Mouse (Mus musculus) bone marrow macrophage, adult 2 months (primary cell): Measurements from ENCODE around the gene Parn.

Source experiments
- CTCF ChIP-seq: IDR thresholded peaks from 2 replicates; pipeline ENCODE4 v1.5.1; 2012; ENCODE audit warnings: low read depth, mild to moderate bottlenecking, low read length, moderate library complexity
- POLR2A ChIP-seq: IDR thresholded peaks from 2 replicates; pipeline ENCODE4 v1.6.1; 2012; ENCODE audit warnings: mild to moderate bottlenecking, low read depth, low read length, borderline replicate concordance

DNA sequence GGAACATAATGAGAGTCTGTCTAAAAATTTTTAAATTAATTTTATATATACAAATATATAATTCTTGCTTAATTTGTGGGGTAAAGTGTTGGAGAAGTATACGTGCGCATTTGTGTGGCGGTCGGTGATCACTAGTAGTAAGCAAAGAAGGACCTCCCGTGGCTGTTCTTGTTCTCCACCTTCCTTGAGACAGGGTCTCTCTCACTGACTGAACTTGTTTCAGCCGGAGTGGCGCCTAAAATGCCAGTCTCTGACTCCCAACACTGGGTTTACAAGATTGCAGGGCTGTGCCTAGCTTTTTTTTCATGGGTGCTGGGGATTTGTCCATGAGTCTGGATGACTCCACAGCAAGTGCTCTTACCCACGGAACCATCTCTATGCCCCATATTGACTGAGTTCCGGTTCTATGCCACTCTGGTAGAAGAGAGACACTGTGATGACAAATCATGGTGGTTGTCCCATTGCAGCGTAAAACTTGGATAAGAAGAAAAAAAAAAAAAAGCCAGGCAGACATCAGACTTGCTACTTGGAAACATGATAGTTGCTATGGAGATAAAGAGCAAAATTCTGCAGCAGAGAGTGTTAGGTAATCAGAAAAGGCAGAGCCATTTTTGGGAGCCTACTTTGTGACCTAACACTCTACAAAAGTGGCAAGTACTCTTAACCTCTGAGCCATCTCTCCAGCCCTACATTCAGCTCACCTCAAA lies 585 bp upstream of the Parn start:
- no peak for TF ChIP-seq CTCF
- no peak for TF ChIP-seq POLR2A
